Mouse (Mus musculus) neural tube, embryonic 10.5 days (tissue): ENCODE results near the gene Fos.
A peak's percentile ranks its signal among the peaks of the same experiment; 100 is the strongest.

Experiments
- DNase-seq: peaks from one replicate; pipeline ENCODE4 v3.0.0-alpha.2; 2017; ENCODE audit warnings: low spot score; ENCODE audit errors: extremely low spot score

Fos gene

DNA sequence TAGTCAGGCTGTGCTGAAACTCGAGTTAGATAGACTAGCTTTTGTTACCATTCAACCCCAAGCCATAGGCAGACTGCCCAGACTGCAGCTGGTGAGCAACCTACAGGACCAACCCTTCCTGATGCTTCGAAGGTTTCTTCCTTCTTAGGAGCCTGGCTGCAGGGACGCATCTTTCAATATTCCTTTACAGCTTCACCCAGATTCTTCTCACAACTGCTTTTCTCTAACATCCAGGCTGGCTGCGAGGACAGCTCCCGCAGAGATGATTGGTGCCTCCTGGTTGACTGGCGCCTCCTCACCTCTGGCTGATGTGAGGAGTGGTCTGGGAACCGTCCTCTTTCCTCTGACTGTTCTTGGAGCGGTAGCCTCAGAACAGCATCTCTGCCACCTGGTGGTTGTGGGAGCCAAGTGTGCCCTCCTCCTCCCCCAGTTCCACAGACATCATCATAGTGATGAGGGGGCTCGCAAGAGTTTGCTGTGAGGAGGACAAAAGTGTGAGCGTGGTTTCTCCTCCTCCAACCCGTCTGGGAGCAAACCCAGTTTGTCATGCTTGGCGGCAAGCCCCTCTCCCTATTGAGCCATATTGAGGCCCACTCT is 14.0 kb downstream of the Fos start:
- peak; percentile 78 for DNase-seq

DNA sequence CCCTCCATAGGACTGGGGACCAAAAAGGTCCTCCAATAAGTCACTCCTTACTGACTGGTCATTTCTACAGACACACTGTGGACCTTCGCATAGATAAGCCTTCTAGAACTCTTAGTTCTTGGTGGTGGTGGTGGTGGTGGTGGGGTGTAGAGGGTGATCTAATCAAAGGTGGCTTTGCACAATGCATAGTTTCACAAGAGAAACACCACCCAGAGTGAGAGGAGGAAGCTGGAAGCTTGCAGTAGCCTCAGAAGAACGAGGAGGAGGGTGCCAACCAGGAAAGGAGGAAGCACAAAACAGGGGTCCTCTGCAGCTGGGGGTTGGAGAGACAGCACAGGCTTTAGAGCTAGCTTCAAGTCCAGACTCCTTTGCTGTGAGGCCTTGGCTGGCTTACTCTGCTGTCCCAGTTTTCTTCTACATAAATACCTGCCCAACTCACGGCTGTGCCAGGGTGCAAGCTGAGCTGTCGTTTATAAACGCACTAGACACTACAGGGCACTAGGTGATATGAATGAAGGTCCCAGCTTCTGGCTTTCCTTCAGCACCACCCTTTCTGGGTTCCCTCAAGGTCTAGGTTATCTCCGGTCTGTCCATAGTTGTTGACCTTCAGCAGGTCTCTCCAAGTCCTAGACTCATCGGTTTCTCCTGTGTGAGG is 15.7 kb downstream of the Fos start:
- no peak for DNase-seq

DNA sequence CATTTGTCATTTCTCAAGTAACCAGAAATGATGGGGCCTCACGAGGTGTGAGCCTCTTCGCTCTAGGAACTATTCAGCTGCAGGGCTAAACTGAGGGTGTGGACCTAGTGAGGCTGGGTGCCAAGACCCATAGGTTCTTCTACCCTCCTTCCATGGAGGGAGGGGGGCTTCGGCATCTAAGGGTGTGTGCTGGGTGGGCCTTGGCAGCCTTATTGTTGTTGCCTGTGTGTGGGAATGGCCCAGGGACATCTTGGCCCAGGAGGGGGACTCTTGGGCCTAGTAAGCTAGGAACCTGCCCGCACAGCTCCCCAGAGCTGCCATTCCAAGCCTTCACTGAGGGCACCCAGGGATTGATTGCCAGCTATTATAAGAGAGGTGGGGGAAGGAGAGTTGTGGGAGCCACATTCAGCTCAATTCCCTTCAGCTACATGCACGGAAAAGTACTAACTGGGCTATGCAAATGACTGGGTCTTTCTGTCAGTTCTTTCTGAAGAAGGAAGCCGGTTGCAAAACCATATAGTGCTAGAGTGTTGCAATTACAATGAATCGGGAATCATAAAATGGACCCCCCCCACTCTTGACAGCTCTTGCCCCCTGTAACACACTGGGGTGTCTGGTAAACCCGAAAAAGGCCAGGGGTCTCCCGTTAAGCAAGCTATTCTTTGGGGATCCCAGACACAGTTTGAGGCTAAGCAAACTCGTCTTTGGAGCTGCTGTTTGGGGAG is 16.6 kb downstream of the Fos start:
- no peak for DNase-seq

DNA sequence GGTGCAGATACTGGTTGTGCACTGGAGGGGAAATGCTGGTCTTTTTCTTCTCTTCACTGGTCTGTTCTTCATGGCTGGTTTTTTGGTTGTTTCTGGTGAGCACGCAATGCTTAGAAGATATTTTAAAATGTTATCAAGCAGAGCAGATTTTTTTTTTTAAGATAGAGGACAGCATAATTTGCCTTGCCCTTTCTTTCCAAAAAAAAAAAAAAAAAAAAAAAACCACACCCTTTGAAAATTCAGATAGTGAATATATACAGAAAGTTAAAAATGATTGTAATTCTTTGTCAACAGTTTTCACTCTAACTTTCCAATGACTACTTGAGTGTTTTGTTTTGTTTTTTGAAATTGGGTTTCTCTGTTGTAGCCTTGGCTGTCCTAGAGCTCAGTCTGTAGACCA is 17.3 kb downstream of the Fos start:
- no peak for DNase-seq

DNA sequence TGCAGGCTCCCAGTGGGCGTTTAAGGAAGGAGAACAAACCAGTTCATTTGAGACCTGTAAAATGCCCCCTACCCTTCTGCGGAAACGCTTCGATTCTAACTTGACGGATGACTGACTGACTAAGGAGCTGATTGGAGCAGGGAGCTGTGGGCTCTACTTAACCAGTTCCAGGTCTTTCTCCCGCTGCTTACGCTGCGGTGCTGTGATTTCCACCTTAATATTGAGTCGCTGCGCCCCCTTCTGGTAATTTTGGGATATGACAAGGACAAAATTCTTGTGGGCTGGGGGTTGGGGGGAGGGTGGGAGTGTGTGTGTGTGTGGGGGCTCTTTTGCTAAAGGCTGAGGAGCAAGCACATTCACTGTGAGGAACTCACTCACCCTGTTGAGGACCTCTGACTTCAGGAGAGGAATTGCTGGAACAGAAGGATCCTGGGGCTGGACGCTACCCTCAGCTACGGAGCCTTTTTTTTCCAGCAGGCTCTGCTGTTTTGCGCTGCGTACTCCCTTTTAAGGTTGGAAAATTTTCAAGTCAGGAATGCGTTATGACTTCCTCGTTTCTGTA is 18.5 kb downstream of the Fos start:
- peak; percentile 81 for DNase-seq

DNA sequence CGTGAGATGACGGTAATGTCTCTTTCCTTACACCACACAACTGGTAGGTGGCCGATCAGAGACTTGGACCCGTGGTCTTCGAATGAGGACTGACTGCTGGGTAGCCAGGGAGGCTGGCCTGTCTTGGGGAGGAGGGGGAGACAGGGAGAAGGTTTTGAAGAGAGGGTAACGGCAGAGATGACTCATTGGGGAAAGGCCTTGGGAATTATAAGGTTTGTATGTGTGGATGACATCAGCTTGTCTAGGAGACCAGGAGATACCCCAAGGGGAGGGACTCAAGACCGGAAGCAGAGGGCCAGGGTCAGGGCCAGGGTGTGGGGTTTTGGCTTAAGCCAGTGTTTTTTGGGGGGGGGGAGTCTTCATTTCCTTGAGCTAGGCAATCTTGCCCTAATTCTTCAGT is 22.6 kb downstream of the Fos start:
- DNase-seq, result no peak

DNA sequence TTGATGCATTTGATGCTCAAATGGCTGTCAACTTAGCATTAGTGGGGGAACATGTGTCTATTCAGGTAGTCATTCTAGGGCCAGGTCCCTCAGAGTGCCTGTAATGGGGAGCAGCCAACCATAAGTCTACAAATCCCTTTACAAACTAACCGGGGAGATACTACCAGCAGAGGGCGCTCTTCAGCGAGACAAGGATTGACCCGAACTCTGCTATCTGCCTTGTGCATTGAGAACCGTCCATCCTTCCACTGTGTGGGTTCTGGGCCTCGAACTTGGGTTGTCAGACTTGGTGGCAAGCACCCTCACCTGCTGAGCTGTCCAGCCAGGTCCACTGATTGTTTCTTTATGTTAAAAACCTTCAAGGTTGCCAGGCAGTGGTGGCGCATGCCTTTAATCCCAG is 23.1 kb downstream of the Fos start:
- DNase-seq, result peak; percentile 80

DNA sequence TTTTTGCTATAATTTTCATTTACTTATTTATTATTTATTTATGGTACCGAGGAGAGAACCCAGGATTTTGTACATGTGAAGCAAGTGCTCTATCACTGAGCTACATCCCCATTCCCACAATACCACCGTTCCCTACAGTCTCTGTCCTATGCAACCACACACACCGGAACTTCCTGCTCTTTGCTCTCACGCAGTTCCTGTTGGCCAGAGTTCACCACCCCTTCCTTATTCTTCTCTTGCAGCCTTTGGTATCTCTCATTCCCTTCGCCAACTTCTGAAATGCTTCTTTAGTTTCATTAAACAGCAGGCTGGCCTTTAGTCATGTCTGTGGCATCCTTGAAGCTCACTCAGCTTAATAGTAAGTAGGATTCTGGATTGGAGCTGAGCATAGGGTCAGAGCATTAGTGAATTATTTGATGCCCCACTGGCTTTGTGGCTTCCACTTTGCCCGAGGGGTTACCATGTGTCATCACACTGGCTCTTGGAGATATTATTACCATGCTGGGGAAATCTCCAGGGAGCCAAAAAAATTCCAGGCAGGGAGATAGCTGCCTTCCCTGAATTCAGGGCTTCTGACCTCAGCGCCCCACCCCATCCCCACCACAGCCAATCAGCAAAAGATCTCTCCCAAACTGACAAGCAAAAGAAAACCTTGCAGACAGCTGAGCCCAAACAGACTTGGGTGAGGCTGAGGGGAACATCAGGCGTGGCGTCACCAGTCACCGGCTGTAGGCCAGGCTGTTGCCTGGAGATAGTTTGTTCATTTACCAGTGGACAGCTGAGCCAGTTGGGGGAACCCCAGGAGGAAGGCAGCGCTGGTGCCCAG is 23.8 kb downstream of the Fos start:
- no peak for DNase-seq

DNA sequence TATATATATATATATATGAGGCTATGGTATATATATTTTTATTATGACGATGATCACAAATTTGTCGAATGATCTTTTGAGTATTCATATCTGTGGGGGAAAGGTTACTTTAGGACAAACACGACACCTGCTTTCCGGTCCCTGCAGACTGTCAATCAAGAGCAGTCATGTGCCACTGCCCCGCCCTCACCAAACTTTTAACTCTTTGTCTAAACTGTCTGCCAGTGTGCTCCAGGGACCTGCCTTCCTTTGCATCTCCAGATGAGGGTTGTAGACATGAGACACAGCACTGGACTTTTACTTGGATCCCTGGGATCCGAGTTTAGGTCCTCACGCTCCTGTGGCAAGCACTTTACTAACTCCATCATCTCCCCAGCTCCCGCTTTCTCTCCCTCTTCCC is 25.3 kb downstream of the Fos start:
- no peak for DNase-seq

DNA sequence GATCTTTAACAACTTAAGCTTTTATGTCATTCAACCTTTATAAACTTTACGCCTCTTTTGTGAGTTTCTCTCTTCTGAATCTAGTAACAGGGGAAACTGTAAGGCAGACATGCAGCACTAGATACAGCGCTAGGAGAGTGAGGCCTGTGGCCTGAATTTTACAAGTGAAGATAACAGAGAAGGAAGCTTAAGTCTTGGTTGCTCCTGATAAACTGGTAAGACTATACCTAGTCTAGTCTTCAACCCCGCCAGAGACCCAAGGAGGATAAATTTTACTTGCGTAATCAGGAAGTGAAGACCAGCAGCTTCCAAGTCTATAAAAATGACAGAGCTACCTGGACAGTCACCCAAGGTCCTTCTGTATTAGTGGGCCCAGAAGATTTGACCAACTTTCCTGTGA is 29.0 kb downstream of the Fos start:
- DNase-seq, result no peak

DNA sequence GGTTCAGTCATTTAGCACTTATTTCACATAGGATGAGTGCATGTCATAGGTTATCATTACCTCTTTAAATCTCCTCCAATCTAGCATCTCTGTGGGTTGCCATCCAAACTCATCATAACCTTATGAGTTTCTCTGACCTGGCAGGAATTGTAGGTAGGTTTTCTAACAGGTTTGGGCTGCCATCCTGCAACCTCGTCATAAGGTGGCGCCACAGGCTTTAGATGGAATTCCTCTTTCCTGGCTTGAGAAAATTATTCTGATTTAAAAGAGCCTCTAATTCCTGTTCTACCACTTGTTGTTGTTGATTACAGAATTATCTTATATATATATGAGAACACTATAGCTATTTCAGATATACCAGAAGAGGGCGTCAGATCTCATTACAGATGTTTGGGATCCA is 34.5 kb downstream of the Fos start:
- no peak for DNase-seq

DNA sequence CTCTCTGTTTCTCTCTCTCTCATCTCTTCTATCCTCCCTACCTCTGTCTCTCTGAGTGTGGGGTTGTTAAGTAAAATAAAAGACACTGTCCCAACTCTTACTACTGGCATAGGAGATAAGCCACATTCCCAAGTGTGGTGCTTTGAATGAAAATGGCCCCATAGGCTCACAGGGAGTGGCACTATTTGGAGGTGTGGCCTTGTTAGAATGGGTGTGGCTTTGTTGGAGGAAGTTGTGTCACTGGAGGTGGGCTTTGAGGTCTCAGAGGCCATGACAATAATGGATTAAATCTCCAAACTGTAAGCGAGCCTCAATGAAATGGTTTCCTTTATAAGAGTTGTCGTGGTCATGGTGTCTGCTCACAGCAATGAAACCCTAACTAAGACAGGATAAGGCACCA is 36.3 kb downstream of the Fos start:
- no peak for DNase-seq

DNA sequence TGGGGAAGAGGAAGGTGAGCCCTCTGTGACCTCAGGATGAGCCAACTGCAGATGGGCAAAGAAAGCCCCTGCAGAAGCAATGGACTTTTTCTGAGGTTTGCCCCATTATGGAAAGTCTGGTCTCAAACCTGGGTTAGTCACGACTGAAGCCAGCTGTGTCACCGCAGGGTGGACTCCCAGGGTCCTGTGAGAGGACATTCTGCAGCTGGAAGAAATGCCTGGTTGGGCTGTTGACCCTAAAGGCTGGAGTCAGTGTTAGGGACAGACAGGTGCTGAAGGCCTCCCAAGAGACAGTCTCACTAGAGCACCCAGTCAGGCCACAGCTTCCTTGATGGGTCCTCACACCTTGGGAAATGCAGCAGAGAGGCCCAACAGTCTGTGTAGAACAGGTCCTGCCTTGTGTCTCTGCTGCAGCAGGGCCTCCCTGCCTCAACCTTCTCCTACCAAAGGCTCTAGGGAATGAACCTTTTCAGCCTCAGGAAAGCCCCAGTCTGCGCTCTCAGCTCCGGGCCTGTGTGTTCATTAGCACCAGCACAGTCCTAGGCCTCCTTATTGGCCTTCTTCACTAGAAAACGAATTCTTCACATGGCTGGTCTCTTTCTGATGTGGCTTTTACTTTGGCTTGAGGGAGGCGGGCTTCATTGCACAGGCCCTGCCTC is 40.2 kb downstream of the Fos start:
- no peak for DNase-seq

DNA sequence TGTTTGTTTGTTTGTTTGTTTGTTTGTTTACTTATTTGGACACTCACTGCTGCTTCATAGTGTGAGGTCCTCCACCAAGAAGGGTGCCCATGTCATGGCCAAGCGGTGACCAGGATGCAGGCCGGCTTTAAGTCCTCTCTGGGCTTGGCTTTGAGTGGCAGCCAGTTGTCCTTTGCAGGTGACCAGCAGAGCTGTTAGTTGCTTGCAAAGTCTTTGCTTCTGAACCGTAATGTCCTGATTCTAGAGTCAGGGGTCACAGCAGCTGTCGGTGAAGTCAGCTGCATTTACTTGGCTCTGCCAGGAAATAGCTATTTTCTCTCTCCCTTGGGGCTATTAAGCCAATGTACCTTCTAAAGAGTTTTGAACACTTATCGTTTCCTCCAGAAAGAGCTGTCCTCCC is 41.3 kb downstream of the Fos start:
- no peak for DNase-seq

DNA sequence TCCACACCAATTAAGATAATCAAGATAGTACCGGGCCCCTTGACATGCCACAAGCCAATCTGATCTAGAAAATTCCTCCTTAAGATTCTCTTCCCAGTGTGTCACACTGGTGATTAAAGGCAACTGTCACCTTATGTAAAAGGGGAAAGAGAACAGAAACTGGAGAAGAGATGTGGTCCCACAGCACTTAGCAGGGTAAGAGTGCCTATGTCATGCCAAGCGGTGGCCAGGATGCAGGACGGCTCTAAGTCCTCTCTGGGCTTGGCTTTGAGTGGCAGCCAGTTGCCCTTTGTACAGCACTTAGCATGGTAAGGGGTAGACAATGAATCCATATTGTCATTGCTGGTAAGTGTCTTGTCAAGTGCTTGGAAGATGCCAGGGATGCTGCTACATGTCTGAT is 42.2 kb downstream of the Fos start:
- no peak for DNase-seq

DNA sequence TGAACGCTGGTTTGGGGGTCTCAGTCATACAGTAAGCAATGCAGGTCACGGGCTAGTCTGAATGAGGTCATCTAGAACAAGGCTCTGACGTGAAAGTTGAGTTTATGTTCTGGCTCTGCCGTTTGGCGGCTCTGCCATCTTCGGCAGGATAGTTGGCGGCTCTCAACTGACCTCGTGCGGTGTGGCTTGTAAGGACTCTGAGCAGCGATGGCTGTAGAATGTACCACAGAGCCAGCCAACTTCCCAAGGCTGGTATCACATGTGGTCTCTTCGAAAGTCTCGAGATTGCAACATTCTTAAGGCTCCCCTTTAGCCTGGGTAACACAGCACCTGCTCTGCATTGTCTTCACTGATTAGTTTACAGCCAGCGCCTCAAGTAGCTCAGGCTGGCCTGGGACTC is 43.6 kb downstream of the Fos start:
- no peak for DNase-seq

DNA sequence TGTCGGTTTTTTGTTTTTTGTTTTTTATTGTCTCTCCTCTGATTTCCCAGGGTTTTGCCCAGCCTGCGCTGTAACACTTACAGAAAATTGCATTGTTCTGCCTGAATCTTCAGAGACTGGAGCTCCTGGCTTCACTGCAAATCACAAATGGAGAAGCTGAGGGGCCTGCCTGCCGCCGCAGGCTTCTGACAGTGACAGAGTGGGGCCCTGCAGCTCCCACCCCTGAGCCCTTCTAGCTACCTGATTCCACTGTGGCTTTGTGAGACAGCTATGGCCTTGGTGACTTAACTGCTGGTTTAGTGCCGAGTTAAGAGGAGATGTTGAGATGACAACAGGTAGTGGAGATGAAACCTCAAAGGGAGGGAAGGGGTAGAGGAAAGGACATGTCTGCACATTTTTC is 44.3 kb downstream of the Fos start:
- DNase-seq, result no peak

DNA sequence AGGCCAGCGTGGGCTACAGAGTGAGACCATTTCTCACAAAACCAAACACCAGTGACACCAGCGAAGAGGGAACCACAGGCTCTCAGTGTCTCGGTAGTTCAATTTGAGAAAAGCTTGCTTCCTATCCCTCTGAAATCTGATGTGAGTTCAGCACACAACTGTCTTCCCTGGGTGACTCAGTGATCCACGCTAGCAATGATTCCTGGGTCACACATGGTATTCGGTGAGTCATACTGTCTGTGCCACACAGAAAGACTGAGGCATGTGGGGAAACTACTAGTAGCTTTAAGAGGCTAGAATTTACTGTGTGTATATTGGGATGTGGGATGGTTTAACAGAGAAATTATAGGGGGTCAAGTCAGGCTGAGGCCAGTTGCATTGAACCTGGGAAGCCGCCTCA is 45.9 kb downstream of the Fos start:
- DNase-seq, result no peak

DNA sequence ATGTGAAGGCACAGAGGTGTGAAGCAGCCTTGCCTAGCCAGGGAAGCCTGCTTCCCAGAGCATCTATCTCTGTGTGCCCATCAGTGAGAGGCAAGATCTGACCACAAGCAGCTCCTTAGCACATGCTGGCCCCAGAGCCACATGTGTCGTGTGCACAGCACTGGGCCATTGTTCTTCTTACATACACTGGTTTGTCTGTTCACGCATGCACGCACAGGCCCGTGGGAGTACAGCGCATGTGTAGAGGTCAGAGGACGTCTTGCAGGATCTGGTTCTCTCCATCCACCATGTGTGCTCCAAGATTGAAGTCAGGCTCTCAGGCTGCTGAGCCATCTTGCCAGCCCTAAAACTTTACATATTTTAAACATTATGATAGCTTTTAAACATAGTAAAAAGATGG is 47.4 kb downstream of the Fos start:
- no peak for DNase-seq

DNA sequence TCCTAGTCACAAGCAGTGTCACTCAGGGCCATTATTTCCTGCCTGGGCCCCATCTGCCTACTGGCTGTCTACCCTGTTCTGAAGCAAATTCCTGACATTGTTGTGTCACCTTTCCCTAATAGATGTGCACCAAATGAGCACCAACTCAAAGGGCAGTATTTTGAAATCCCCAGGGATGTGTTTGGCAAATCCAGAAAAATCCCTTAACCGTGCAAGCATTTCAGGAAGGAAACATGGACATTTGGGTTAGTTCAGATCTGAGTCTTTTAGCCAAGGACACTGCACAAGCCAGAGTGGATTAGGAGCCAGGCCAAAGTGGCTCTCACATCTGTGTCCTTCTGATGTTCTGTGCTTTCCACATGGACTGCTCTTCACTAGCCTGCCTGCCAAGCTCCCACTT is 48.0 kb downstream of the Fos start:
- DNase-seq, result no peak

DNA sequence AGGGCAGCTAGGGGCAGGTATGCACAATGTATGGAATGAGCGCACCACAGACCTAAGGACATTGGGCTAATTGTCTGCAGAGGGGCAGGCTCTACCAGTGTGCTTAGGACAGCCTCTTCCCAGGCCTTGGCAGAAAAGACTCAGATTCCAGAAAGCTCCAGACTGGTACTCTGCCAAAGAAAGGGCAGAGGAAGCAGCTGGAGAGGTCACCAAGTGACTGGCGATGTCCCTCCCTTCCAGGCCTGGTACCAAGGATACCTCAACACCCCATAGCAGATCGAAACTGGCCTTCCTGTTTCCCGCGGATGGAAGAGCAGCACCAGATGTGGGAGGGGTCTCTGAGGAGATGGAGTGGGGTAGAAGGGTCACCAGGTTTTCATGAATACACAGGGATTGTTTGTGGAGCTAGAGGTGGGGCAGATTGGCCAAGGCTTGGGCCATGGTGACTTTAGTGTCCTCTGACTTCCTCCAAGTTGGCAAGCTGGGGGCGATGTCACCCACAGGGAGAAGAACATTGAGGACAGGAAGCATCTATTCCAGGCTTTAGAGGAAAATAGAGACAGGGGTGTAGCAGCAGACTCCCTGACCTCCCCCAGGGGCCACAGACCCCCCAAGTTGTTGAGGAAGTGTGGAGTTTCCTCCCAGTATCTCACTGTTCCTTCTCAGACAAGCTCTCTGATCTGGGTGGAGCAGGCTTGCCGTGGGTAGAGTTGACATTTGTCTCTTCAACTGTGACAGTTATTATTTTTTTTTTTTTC is 49.1 kb downstream of the Fos start:
- no peak for DNase-seq
